Mouse (Mus musculus) spleen, adult 2 months (tissue): ENCODE measurements around the gene Thsd4.

Experiments used
- CTCF ChIP-seq: fragments of 200-500 bp; IDR thresholded peaks from 2 replicates; pipeline ENCODE4 v1.5.1; 2011; ENCODE audit warnings: mild to moderate bottlenecking, inconsistent platforms; ENCODE audit not compliant: insufficient read depth, insufficient read length, insufficient replicate concordance; ENCODE audit errors: extremely low read depth
- POLR2A ChIP-seq: fragments of 200-500 bp; IDR thresholded peaks from 2 replicates; pipeline ENCODE4 v1.6.1; 2011; ENCODE audit warnings: low read depth, low read length, inconsistent platforms

- no peak for TF ChIP-seq POLR2A
- TF ChIP-seq CTCF, result no peak
Observed at GRCm38 (mm10) chr9:60264586-60265325, 257.1 kb downstream of the Thsd4 start.
